Mouse (Mus musculus) heart, embryonic 15.5 days (tissue): ENCODE data around the gene Meis1. TPM values are rescaled to one million over a fixed set of nuclear protein-coding genes. Genes with fewer than 3 reads are reported as not detected.

Source experiments
- ATAC-seq: fragments of 200-750 bp; cut with Nextera tagmentation; replicated peaks from 2 replicates; pipeline ENCODE4 v1.8.0; 2017; ENCODE audit warnings: low read depth, moderate TSS enrichment; ENCODE audit not compliant: insufficient number of reproducible peaks, insufficient read depth, low FRiP score
- H3K27ac ChIP-seq: fragments of 300-500 bp; sonication (generic); 2 replicates; pipeline ENCODE4 v1.5.1; 2015; ENCODE audit warnings: mild to moderate bottlenecking, inconsistent platforms
- H3K27me3 ChIP-seq: fragments of 300-500 bp; sonication (generic); 2 replicates; pipeline ENCODE4 v1.6.1; 2015; ENCODE audit warnings: inconsistent platforms
- H3K36me3 ChIP-seq: fragments of 300-500 bp; sonication (generic); 2 replicates; pipeline ENCODE4 v1.6.1; 2015; ENCODE audit warnings: mild to moderate bottlenecking, inconsistent platforms
- H3K4me1 ChIP-seq: fragments of 300-500 bp; sonication (generic); replicated peaks from 2 replicates; pipeline ENCODE4 v1.6.1; 2015; ENCODE audit warnings: inconsistent platforms
- H3K4me2 ChIP-seq: fragments of 300-500 bp; sonication (generic); 2 replicates; pipeline ENCODE4 v1.6.1; 2015; ENCODE audit warnings: inconsistent platforms, mild to moderate bottlenecking, moderate library complexity
- H3K4me3 ChIP-seq: fragments of 300-500 bp; sonication (generic); 2 replicates; pipeline ENCODE4 v1.5.1; 2015; ENCODE audit warnings: mild to moderate bottlenecking, inconsistent platforms
- H3K9ac ChIP-seq: fragments of 300-500 bp; sonication (generic); 2 replicates; pipeline ENCODE4 v1.6.1; 2015; ENCODE audit warnings: mild to moderate bottlenecking, inconsistent platforms
- H3K9me3 ChIP-seq: fragments of 300-500 bp; sonication (generic); replicated peaks from 2 replicates; pipeline ENCODE4 v1.6.1; 2016; ENCODE audit warnings: inconsistent platforms
- WGBS: fragments of 180-500 bp; shearing (Covaris S2); methylation state at CpG from one replicate; pipeline ENCODE4 v1.1.7; 2015; ENCODE audit warnings: mixed read lengths; 5-methylcytosine and 5-hydroxymethylcytosine counted together
- polyA plus RNA-seq: library from polyadenylated mRNA; unstranded; fragments of >200 nt; fragmentation: Nextera tagmentation; extraction: Ambion mirVana; gene quantifications from 2 replicates; pipeline ENCODE4 v1.2.1, GENCODE M21; 2015

Meis1 gene
- polyA plus RNA-seq, 1 experiment from 2014 or later = 51.8 TPM

DNA sequence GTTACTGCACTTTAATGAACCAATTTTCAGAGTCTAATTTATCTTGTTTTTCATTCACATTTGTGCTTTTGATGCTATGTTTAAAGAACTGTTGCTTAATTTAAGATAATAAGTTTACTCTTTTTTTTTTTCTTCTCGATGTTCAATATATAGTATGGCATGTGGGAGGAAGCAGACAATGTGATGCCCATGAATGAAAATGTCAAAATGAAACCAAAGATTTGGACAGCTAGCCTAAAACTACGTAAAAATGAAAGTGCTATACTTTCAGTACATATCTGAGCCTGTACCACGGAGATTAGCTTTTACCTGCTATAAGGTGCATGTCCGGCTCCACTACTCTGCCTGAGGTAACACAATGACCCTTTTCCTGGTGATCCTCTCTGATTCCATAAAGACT, 172.3 kb downstream of the Meis1 start:
- WGBS = 85% methylated on average over 4 of the region's 4 CpGs
- no peak for ATAC-seq
- no peak overlapping the region for H3K4me3 ChIP-seq

DNA sequence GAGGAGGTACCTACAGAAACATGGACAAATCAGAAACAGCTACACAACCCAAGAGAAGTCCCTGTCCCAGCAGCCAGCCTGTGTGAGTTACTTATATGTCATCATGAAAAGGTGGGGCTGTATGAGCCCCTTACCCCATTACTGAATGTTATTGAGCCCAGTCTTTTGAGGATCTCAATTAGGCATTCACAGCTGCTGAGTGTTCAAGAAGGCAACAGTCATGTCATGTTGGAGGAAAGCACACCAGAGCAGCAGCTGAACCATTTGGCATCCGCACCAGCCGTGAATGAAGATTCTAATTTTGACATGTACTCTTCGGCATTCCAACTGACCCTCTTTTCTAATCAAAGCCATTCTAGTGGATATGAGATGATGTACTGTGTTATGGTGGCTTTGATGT, 172.9 kb downstream of the Meis1 start:
- Histone ChIP-seq H3K9me3 (no peaks in the 10 kb centered on the region), H3K4me3 (no peak overlapping the region), H3K9ac (no peak overlapping the region), H3K36me3 (no peaks in the 10 kb centered on the region), H3K27me3 (no peaks in the 10 kb centered on the region), H3K27ac (no peak overlapping the region), H3K4me1 (no peaks in the 10 kb centered on the region), H3K4me2 (no peak overlapping the region)
- 69% methylated on average over 3 of the region's 3 CpGs for WGBS
- no peak for ATAC-seq

More for the DNA sequence above, 172.3 kb downstream of the Meis1 start:
- Histone ChIP-seq H3K4me1 (no peaks in the 10 kb centered on the region), H3K9me3 (no peaks in the 10 kb centered on the region), H3K27ac (no peak overlapping the region), H3K27me3 (no peaks in the 10 kb centered on the region), H3K9ac (no peak overlapping the region), H3K4me2 (no peak overlapping the region), H3K36me3 (no peaks in the 10 kb centered on the region)

DNA sequence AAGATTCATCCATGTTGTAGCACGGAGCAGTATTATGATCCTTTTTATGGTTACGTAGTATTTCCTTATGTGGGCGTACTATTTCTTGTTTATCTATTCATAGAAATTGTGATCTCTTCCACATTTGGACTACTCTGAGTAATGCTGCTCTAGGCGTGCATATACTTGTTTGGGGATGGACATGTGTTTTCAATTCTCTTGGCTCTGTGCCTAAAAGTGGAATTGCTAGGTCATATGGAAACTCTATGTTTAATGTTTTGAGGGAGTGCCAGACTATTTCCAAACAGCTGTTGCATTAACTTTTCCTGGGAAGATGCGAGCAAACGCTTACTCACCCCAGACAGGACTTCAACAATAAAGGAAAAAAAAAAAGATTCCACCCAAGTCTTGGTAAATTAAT, 173.3 kb downstream of the Meis1 start:
- no peaks in the 10 kb centered on the region for H3K4me1 ChIP-seq
- no peak for ATAC-seq

DNA sequence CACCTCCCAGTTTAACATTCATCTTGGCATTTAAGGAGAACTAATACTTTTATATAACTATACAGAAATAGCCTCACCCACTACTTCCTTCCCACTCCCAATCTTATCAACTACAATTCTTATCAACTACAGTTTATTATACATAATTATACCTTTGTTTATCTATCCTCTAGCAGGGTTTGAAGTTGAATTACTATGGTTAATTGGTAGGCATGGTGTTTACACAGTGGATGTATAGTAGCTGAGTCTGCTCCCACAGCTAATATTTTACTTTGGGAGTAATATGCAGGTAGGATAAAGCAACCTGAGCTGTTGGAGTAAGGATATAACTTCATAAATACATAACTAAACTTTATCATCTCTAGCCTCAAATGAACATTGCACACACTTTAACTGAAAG, 188.7 kb downstream of the Meis1 start:
- no peak overlapping the region for H3K27ac ChIP-seq
- H3K4me2 ChIP-seq = no peak overlapping the region
- H3K9ac ChIP-seq = no peak overlapping the region
- H3K9me3 ChIP-seq = no peaks in the 10 kb centered on the region
- no peak for ATAC-seq
- no peak overlapping the region for H3K4me3 ChIP-seq
- no peaks in the 10 kb centered on the region for H3K36me3 ChIP-seq
- no peaks in the 10 kb centered on the region for H3K4me1 ChIP-seq
- no peaks in the 10 kb centered on the region for H3K27me3 ChIP-seq

More for the DNA sequence above, 173.3 kb downstream of the Meis1 start:
- no peak overlapping the region for H3K9ac ChIP-seq
- WGBS = 84% methylated on average over 6 of the region's 6 CpGs
- H3K27me3 ChIP-seq = no peaks in the 10 kb centered on the region
- no peaks in the 10 kb centered on the region for H3K36me3 ChIP-seq
- H3K27ac ChIP-seq = no peak overlapping the region
- no peaks in the 10 kb centered on the region for H3K9me3 ChIP-seq
- no peak overlapping the region for H3K4me3 ChIP-seq
- no peak overlapping the region for H3K4me2 ChIP-seq
